Mouse (Mus musculus): ENCODE measurements around the gene Itm2c.

Gene Itm2c

DNA sequence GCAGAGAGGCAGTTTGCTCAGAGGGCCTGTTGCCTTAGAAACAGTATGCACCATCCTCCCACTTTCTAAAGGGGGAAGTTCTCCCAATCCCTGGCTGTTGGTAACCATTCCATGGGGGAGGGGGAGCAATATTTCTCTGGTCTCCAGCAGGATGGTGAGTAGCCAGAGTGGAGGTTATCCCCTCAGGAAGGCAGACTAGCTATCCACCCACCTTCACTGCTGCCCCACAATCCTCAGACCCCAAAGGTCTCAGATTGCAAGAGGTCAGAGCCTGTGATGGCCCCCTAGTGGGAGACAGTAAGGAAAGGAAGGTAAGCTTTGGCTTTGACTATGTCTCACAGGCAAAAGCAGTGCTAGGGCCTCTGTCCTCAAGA lies 5.3 kb downstream of the Itm2c start:
- DNase-seq (ENCODE audit: low read depth), result no peak

GRCm38 (mm10) chr1:85900521-85901333 lies 6.6 kb downstream of the Itm2c start:
- DNase-seq (ENCODE audit: low read depth), result no peak

DNA sequence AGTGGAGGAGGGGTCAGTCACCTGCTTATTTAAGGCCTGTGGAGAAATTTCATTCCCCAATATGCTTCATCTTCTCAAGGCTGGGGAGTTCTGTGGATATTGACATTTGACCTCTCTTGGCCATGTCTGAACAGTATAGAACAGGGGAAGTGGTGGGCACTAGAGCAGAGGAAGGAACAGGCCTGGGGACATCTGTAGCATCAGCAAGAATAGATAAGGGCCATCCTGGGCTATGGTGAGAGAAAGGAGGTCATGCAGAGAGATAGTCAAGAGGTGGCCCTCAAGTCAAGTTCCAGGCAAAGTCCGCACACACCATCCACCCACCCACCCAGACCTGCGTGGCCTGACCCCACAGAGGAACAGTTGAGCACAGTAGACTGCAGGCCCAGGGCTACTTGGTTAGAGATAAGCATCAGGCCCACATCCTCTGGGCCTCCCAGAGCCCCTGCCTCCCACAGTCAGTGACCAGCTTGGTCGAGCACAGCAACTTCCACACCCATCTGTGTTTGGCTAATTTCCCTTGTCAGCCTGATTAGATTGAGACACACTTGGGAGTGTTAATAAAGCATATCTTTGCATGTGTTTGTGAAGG lies 7.5 kb downstream of the Itm2c start:
- no peak for DNase-seq (ENCODE audit: low read depth)

GRCm38 (mm10) chr1:85902108-85902561 lies 8.1 kb downstream of the Itm2c start:
- DNase-seq (ENCODE audit: low read depth), result no peak

DNA sequence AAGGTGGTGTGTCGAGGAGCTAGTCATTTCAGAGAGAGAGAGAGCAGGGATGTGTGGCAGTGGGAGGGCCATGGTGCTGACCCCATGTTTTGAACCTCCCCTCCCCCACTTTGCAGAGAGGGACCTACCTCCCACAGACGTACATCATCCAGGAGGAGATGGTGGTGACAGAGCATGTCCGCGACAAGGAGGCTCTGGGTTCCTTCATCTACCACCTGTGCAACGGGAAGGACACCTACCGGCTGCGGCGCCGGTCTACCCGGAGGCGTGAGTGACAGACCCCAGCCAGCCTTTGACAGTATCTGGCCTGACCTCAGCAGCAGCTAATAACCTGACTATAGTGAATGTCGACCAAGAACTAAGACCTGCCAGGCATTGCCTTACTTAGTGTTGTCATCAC lies 12.8 kb downstream of the Itm2c start:
- DNase-seq (ENCODE audit: low read depth), result no peak

DNA sequence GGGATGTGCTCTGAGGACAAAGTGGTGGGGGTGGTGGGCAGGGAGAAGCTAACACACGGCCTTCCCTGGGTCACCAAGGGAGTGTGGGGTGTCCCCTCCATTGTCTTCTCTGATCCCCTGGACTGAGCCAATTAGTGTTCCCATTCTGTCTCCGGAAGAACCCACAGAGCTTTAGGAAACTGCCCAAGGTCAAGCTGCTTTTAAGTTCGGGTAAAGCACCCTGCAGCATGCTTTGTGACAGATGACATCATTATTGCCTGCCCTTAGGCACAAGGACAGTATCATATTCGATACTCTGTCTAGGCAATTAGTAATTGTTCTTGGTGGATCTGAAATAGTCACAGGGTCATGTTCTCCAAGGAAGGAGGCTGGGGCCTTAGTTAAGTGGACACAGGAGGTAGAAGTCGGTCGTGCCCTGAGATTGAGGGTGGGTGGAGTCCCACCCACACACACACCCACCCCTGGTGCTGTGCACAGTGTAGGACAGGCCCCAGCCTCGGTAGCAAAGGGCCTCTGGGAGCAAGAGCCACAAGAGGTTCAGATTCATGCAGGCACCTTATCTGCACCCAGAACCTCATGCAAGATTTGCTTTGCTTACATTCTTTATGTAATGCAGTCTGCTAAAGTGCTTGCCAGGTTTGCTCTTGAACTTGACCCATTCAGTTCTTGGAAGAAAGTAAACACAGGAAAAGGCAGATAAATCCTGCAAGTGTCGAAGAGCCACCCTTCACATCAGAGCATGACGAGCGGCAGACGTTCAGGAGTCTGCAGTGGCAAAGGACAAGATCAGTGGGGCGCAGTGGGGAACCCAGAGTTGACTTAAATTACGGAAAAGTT lies 14.9 kb downstream of the Itm2c start:
- no peak for DNase-seq (ENCODE audit: low read depth)

DNA sequence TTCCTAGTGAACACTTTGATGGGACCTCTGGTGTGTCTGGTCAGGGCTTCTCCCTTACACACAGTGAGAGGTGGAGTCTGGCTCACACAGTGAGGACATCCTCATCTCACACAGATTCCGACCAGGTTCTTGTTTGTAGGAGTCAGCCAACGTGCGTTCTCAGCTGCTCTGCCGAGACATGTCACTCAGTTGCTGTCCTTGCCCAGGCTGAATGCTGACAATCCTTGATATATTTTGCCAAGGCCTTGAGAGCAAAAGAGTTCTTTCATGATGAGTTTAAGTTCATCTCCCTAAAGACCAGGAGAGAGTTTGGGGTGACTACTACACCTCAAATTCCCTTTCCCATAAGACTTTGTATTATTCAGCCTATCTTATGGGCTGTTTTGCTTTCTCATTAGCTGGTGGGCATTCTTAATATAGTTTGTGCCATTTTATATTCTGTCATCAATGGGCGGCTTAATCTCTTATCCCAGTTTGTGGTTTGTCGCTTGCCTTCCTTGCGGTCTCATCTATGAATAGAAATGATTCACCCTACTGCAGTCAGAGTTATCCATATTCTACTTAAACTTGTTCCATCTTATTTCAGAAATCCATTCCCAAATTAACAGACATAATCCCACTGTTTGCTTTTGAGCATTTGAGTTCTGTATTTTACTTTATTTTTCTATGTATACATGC lies 19.1 kb downstream of the Itm2c start:
- DNase-seq (ENCODE audit: low read depth), result no peak

DNA sequence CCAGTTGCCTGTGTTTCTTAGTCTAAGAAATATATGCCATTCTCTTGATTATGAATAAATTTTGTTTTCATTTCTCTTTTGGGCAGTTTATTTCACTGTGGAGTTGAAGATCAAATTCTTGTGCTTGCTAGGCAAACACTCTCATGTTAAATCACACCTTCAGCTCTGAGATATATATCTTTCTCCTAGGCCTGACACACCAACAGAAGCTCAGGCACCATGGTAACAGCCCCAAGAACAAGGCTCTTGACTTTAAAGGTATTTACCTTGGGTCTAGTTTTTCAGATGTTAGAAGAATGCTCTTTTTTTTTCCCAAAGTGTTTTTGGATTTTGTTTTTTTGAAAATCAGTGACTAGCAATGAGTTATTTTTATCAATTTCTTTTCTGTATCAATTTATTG lies 21.8 kb downstream of the Itm2c start:
- DNase-seq (ENCODE audit: low read depth), result no peak

DNA sequence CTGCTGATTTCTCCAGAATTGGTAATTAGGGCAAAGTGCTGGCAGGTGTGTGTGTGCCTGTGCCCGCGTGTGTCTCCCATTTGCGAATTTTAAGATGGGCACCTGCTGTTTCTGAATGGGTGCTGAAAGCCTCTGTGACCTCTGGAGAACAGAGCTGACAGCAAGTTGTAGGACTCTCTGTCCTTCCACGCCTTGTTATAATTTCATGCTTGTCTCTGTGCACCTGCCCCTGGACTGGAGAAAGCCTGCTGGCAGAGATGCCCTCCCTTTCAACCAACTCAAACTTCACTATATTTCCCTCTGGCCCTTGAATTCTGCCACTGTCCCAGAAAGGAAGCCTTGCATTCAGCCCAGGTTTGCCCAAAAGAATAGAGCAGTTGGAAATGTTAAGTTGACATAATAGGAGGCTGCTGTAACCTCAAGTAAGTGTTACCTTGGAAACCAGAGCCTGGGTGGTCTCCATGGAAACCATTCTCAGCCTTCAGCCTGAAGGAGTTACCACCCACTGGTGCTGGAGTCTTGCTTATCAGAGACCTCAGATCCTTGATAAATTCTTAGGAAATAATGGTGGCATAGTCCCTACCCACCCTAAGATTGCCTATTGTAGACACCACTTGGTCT lies 22.9 kb downstream of the Itm2c start:
- no peak for DNase-seq (ENCODE audit: low read depth)

DNA sequence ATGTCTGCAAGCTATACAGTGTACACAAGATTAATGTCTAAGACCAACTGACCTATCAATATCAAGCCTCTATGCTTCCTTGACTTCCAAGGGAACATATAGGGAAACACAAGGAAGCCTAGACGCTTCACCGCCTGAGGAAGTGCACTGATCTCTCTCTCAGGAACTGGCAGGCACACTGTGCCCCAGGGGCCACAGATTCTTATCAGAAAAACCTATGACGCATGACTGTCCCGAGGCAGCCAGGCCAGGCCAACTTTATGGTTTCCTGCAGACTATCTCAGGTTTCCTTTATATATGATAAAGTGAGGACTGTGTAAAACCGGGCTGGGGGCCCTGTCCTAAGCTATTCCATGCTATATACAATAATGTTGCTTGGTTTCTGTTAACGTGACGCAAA lies 25.5 kb downstream of the Itm2c start:
- no peak for DNase-seq (ENCODE audit: low read depth)

GRCm38 (mm10) chr1:85921725-85922124 lies 27.6 kb downstream of the Itm2c start:
- no peak for DNase-seq (ENCODE audit: low read depth)

DNA sequence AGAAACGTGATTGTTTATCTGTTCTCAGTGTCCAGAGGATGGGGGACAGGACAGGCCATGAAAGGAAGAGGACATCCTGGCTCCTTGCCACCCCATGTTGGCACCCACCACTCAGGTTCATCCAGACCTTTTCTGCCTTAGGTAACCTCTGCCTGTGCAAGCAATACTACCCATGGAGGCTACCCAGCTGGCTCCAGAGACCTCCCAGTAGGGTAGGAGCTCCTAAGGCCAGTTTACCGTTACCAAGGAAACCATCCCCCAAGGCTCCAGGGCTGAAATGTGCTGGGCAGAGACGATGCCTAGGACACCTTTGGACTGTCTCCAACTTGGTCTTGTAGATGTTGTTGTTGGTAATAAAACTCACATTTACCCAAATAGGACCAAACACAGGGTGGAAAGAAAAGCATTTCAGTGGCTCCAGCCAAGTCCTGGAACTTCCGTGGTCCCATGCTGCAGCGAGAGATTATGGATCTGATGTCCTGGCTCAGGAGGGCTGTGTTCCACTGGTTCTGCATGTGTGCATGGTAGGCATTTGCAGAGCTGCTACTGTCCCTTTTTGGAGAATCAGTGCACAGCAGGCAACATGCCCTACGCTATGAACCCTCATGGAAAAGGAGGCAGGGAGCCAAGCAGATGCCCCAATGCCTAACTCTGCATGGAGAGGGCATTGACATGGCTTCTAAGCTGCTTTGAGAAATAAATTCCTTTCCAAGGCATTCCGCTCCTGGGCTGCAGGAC lies 28.2 kb downstream of the Itm2c start:
- DNase-seq (ENCODE audit: low read depth), result no peak

DNA sequence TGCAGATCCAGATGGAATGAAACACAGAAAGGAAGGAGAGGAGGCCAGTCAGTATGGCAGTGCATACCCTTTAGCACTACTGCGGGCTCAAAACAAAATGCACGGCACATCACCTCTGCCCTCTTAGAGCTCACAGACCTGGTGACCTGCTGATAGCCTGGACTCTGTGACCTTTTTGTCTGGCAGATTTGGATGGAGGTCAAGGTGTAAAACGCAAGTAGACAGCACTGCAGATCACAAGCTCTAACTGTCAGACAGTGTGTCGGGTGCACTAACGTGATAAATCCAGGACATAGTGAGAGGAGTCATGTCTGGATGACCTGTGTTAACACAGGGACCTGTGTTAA lies 28.8 kb downstream of the Itm2c start:
- no peak for DNase-seq (ENCODE audit: low read depth)

DNA sequence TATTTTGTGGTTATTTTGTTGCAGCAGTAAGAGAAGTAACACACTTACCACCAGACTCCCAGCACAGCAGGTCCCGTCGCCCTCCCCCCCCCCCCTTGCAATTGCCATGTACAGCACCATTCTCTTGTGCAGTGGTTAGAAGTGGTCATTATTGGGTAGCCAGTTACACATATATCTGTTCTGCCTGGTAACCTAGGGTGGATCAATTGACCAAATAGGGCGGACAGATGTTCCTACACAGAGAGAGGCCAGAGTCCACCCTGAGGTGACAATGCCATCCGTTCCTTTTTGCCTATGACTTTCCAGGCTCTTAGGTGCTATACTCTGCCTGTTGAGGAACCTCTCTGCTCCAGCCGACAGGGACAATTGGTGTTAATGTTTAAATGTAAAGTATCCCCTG lies 31.1 kb downstream of the Itm2c start:
- DNase-seq (ENCODE audit: low read depth), result no peak

DNA sequence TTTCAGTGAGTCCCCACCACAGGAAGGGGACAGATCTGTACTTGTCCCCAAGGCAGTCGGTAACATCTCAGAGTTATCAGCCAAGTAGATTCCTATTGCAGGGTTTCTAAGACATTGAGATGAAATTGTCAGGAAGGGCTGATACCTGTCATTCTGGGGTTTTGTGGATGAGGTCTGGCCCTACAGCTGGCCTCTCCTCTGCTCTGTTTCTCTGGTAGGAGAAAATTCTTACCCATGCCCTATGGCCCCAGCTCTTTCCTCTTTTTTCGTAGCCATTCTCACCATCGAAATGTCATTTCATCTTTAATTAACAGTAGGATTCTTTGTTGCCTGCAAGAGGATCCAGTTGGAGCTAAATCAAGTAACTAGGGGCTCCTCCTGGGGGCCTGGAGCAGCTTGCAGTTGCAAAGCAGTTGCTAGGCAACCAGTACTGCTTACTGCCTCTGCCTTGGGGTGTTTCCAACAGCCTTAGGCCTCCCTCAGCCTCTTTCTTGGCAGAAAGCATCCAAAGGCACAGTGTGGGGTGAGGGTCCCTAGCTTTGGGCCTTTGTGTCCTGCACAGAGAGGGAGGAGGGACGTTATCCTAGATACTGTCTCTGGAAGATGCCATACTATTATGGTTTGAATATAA lies 34.1 kb downstream of the Itm2c start, which contains the start of gene 4933407L21Rik:
Gene 4933407L21Rik, plus strand, starts transcription at position 427 of the 631 bp plus-strand sequence.
- no peak for DNase-seq (ENCODE audit: low read depth)

GRCm38 (mm10) chr1:85928688-85929065 lies 34.6 kb downstream of the Itm2c start:
- no peak for DNase-seq (ENCODE audit: low read depth)

GRCm38 (mm10) chr1:85929406-85929805 lies 35.3 kb downstream of the Itm2c start:
- no peak for DNase-seq (ENCODE audit: low read depth)

GRCm38 (mm10) chr1:85931170-85931569 lies 37.1 kb downstream of the Itm2c start:
- DNase-seq (ENCODE audit: low read depth), result no peak

DNA sequence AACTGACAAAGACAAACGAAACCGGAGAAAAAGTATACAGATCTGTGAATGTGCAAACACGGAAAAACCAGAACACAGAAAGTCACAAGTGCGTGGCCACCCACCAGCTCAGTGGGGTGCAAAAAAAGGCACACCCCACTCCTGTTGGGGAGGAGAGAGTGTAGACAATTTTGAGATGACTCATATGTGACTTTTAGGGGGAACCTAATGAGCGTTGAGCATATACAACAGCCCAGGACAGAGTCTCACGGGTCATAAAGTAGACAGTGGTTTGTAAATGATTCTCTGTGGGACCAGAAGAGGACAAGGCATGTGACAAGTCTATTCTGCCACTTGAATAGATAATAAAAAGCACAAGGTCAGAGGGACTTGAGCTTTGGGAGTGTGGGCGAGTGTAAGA lies 39.1 kb downstream of the Itm2c start:
- DNase-seq (ENCODE audit: low read depth), result no peak

DNA sequence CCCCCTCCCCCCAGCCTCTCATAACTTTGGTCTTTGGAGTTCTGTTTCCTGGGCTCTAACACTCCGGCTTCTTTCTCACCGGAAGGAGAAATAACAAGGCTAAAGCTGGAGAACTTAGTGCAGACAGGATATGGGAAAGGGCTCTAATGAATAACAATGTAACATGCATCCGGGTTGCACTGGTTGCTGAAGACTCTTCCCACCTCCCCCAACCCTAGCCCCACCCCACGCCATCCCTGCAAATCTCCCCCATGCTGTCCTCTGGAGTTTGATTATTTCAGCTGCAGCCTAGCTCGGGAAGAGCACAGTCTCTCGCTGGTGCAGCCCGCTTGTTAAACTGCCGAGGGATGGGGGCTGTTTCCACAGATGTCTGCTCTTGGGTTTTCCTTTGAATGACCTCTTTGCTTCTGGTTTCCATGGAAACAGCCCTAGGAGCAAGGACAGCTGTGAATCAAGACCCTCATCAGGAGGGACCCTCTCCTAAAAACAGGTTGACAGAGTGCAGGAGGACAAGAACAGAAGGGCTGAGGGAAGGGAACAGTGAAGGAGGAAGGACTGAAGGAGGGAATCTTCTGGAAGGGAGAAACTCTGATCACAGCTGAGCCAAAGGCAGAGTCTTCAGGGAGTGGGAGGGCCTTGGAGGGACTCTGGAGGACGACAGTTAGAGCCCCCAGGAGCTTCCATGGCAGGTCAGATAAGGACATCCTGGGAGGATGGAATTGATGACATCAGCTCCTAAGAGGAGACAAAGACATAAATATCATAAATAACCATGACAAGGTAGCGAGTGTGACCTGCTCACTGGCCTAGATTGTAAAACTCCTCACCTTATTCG lies 39.8 kb downstream of the Itm2c start:
- no peak for DNase-seq (ENCODE audit: low read depth)
